Mouse (Mus musculus): ENCODE measurements at regions not wholly inside any gene's neighbourhood (a gene's known extent, or its start where the extent isn't known, plus 50 kb on each side); places are given as distances from the start of the nearest gene placed in this dataset.
A peak's percentile ranks its signal among the peaks of the same experiment; 100 is the strongest.
"Not testable (repeated sequence)": the region's sequence is repeated elsewhere in the genome, so short reads cannot be mapped to it uniquely, and the experiment has no call there.

DNA sequence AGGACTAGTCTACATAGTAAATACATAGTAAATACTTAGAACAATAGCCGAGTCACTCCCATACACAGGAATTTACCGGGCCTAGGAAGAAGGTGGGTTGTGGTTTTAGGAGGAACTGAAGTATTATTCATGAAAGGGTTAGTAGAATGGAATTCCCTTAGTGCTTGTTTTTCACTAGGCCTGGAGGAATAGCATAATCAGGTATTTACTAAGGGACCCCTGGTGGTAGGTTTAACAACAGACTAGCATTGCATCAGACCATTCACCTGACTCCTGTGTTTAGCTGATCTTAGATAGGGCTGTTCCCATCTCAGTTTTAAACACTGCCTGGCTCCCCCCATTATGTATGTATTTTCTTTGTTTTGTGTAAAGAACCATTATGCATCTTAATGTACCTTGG is 339.0 kb downstream of the Dync2h1 start:
- DNase-seq: not testable (repeated sequence)

GRCm38 (mm10) chr9:6834936-6835335 is 349.3 kb downstream of the Dync2h1 start:
- DNase-seq: not testable (repeated sequence)

DNA sequence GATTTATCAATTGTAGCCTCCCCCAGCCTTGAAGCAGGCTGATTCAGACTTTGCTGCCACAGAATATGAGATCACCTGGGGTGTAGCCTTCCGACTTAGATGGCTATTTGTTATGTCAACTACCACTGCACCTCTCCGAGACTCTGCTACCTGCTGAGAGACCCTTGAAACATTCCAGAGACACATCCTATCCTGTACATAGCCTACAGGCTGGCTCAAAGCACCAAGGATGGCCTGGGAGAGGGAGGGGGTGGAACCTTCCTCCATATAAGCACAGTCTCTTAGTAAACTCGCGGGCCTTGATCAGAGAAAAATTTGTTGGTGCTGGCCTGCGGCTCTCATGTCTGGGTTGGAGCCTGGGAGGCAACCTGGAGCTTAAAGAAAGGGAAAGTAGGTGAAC is 349.8 kb downstream of the Dync2h1 start:
- DNase-seq: no peak

DNA sequence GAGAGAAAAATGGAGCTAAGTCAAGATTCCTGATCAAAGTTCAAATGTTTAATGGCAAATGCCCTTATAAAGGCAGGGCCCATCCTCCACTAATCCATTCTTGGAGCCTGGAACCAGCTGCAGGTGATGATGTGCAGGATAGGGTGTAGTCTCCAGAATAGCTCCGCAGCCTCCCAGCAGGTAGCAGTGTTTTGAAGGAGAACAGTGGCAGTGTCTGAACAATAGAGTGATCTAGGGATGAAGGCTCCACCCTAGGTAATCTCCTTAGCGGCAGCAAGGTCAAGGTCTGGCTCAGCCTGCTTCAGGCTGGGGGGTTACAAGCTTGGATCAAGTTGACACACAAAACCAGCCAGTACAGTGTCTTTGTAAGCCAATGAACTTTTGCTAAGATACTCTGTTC is 351.4 kb downstream of the Dync2h1 start:
- no peak for DNase-seq

- not testable (repeated sequence) for DNase-seq
Measured at GRCm38 (mm10) chr9:6831642-6832041, 352.6 kb downstream of the Dync2h1 start.

DNA sequence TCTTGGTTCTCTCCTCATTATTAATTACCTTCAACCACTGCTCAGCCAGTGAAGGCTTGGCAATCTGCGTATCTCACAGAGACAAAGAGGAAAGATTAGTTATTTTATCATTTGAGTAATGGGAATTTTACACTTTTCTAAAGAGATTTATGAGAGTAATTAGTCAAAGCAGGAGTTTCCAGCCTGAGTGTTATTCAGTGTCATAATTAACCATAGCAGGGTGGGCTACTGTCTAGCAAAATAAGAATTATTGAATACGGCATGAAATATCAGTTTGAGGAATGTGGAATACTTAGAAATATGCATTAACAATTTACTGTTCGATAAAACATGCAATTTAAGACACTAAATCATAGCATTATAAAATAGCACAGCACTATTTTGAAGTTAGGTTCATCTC is 357.7 kb downstream of the Dync2h1 start:
- no peak for DNase-seq

GRCm38 (mm10) chr9:6825609-6826008 is 358.6 kb downstream of the Dync2h1 start:
- DNase-seq: no peak

GRCm38 (mm10) chr9:6823946-6824345 is 360.3 kb downstream of the Dync2h1 start:
- not testable (repeated sequence) for DNase-seq

DNA sequence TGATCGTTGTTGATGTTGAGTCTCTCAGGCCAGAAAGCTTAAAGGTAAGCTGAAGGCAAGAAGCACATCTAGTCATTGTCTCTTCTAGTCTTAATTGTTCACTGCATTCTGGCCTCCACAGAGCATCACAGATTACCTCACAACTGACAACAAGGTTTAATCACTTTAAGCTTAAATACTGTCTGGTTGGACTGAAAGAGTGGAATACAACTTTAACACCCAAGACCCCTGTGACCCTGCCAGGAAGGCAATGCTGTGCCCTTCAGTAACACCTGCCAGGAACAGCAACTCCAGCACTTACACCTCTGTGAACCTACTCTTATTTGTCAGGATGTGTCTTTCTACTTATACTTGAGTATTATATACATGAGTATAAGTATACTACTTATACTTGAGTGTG is 360.7 kb downstream of the Dync2h1 start:
- DNase-seq: no peak

DNA sequence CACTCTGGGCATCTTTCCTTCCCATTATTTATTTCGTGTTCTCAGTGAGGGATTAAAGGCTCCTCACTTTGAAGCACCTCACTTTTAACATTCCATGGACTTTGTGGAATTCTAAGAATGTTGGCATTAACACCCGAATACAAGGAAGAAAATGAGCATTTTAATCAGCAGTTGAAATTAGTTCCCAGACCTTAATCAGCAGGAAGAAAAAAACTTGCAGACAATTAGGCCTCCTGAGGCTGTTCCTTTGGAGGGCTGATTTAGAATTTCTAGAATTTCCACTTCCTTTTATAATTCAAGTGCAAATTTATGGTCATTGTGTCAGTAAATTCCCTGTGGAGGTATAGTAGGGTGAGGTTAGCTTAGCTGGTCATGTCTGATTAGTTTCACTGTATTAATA is 407.6 kb downstream of the Dync2h1 start:
- DNase-seq: no peak

GRCm38 (mm10) chr9:6741478-6741877 is 442.8 kb downstream of the Dync2h1 start:
- no peak for DNase-seq

- no peak for DNase-seq
Measured at GRCm38 (mm10) chr9:6736411-6736810, 447.8 kb downstream of the Dync2h1 start.

GRCm38 (mm10) chr9:6726411-6726810 is 456.8 kb upstream of the Ddi1 start:
- no peak for DNase-seq

DNA sequence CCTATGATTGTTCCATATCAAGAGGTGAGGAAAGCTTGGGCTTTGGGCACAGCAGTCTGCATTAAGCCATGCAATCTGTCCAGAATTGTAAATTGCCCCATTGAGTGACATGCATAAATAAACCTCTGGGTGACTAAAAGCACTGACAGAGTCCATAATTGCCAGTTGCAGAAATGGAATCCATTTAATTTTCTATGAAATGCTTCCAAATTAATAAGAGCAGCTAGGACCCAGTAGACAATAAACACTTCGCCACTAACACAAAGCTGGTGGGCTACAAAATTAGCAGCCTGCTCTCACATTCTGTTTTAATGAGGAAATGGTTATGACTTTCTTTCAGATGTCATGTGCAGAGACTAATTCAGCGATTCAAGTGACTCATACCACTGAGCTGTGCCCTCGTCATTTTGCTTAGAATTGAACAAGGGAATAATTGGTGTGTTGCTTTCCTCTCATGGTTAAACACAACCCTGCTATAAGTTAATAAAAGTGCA is 407.6 kb upstream of the Ddi1 start:
- DNase-seq: no peak

DNA sequence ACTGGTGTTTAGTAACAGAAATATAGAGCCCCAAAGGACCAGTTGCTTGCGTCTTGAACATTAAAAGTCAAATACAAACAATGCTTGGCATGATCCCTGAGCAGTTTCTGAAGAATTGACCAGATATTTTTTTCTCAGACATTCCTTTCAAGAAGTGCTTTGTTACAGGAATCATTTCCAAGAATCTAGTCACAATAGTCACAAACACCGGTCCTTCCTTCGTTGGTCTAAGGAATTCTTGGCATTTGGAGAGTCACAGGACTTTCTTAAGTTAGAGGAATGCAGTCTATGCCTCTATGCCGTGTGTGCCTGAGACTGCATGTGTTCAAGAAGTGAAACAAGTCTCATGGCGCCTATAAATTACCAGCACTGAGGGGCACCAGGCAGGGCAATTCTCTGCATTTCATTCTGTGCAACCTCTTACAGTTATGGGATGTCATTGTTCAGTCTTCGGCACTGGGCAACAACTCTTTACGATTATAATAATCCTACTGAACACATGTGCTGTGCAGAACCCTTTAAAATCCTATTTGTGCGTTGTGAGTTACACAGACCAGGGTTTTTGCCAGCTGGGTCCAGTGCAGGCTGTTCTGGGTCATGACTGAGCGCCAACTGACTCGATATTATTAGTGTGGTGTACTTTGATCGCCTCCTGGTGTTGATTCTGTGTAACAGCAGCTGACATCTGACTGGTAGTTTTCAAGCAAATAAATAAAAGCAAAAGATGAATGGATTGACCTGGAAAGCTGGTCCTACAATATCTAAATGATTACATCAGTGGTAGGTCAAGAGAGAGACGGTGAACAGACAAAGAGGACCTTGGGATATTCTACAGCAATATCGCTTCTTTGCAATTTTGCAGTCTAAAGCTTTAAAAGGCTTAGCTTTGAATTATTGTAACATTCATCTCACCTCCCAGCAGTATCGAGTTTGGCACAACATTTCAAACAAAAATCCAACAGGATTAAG is 398.6 kb upstream of the Ddi1 start:
- peak; percentile 84 for DNase-seq

DNA sequence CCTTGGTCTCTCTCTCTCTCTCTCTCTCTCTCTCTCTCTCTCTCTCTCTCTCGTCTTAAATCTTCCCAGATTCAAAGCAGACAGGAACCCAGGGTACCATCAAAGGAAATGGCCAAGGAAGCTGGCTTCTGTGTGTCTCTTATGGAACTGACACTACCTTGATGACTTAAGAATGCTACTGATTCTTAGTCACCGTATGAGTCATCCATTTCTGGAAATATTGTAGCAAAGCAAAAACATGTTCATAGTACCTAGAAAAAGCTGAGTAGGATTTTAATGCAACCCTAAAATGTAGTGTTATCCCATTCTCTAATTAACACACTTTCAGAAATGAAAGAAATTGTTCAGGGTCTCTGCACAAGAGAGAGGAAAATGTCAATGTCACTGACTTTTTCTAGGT is 396.0 kb upstream of the Ddi1 start:
- no peak for DNase-seq

- DNase-seq: no peak
Measured at GRCm38 (mm10) chr9:6652267-6652994, 382.8 kb upstream of the Ddi1 start.

GRCm38 (mm10) chr9:6651572-6652236 is 382.1 kb upstream of the Ddi1 start:
- no peak for DNase-seq

DNA sequence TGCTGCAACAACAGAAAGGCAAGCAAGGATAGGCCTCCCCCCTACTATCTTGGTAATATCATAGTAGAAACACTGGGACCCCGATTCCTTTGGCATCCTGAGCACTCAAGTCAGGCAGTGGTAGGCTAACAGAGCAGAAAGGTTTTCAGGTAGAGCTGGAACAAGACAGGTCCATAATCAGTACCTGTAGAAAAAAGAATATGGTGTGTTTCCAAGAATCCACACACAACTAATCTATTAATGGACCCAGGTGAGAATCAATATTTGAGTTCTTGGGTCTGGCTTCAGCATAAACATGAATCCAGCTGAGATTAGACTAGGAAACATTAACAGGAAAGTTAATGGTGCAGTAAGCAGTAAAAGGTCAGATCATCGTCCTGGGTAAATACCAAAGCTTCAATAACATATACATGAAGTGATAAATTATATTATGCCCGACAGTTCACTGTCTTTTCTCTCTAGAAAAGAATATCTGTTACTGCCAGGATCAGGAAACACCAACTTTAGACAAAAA is 376.2 kb upstream of the Ddi1 start:
- DNase-seq: no peak

GRCm38 (mm10) chr9:6645321-6645720 is 375.7 kb upstream of the Ddi1 start:
- DNase-seq: no peak

DNA sequence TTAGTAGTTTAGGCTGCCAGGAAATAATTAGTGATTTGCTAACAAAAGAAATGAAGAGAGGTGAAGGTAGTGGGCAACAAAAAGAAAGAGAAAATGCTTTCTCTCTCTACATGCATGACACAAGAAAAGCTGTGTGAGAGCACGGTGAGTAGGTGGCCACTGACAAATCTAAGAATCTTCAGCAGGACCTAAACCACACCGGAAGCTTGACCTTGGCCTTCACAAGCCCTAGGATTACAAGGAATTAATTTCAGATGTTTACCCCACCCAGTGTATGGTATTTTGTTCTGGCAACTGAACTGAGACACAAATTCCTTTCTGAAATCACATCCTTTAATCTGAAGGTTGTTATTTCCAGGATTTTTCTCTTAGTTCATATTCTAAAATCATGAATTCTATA is 347.5 kb upstream of the Ddi1 start:
- DNase-seq: no peak

- DNase-seq: no peak
Measured at GRCm38 (mm10) chr9:6609284-6609627, 339.6 kb upstream of the Ddi1 start.

All from kidney, adult 9 months (tissue).